Mouse (Mus musculus): ENCODE results near the gene Gm11146.

DNA sequence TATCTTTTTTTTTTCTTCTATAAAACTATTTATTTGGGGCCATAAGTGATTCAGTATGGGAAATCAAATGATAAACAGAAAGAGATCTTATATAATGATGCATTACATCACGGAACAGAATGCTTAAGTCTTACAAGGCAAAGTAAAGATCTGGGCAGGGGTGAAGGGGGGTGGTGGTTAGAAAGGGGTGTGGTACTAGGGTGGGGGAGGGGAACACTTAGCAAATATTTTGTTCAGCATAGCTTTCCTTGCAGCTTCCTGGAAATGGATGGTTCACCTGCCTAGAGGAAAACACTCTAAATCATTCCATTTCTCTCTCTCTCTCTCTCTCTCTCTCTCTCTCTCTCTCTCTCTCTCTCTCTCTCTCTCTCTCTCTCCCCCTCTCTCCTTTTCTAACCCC is 43.1 kb upstream of the Gm11146 start:
- TF ChIP-seq POLR2A (IDR thresholded peaks at IDR 0.05; ENCODE audit: control insufficient read depth in 1 of 2, insufficient read depth in 1 of 2, low read depth in 1 of 2, low read length in 2 of 2, poor library complexity in 1 of 2) (no peak), EP300 (IDR thresholded peaks at IDR 0.05; ENCODE audit: low read depth in 1 of 2, low read length in 2 of 2) (no peak), MAX (IDR thresholded peaks at IDR 0.05; ENCODE audit: low read length) (no peak)

Measured in MEL (cell line).